Mouse (Mus musculus) brain, embryonic 18.5 days (tissue): ENCODE data around the gene Gm37240.

Experiments used
- DNase-seq: peaks from one replicate; pipeline ENCODE4 v3.0.0-alpha.2; 2012; ENCODE audit warnings: low read depth, low spot score

Gene Gm37240

GRCm38 (mm10) chr3:85635126-85635419 is 252.2 kb downstream of the Gm37240 start:
- no peak for DNase-seq

GRCm38 (mm10) chr3:85634389-85635125 is 252.8 kb downstream of the Gm37240 start:
- peak; percentile 30 for DNase-seq

- DNase-seq: no peak
Observed at GRCm38 (mm10) chr3:85633733-85634132, 253.6 kb downstream of the Gm37240 start.

GRCm38 (mm10) chr3:85629895-85630510 is 257.3 kb downstream of the Gm37240 start:
- DNase-seq: no peak

GRCm38 (mm10) chr3:85619751-85620150 is 267.6 kb downstream of the Gm37240 start:
- DNase-seq: no peak

GRCm38 (mm10) chr3:85619345-85619744 is 268.0 kb downstream of the Gm37240 start:
- no peak for DNase-seq

GRCm38 (mm10) chr3:85618885-85619284 is 268.4 kb downstream of the Gm37240 start:
- DNase-seq: no peak

GRCm38 (mm10) chr3:85616389-85616788 is 270.9 kb downstream of the Gm37240 start:
- DNase-seq: no peak

GRCm38 (mm10) chr3:85607753-85608152 is 279.6 kb downstream of the Gm37240 start:
- no peak for DNase-seq

GRCm38 (mm10) chr3:85606912-85607311 is 280.4 kb downstream of the Gm37240 start:
- no peak for DNase-seq

GRCm38 (mm10) chr3:85603811-85604210 is 283.5 kb downstream of the Gm37240 start:
- no peak for DNase-seq

GRCm38 (mm10) chr3:85601841-85602305 is 285.4 kb downstream of the Gm37240 start:
- DNase-seq: no peak

GRCm38 (mm10) chr3:85599526-85599925 is 287.8 kb downstream of the Gm37240 start:
- DNase-seq: no peak

- no peak for DNase-seq
Observed at GRCm38 (mm10) chr3:85594452-85594851, 292.9 kb downstream of the Gm37240 start.

GRCm38 (mm10) chr3:85592640-85593252 is 294.6 kb downstream of the Gm37240 start:
- no peak for DNase-seq

- DNase-seq: no peak
Observed at GRCm38 (mm10) chr3:85592067-85592466, 295.3 kb downstream of the Gm37240 start.

GRCm38 (mm10) chr3:85590090-85590754 is 297.1 kb downstream of the Gm37240 start:
- no peak for DNase-seq

GRCm38 (mm10) chr3:85588701-85589100 is 298.6 kb downstream of the Gm37240 start:
- DNase-seq: no peak

GRCm38 (mm10) chr3:85584966-85585365 is 302.4 kb downstream of the Gm37240 start:
- DNase-seq: no peak

GRCm38 (mm10) chr3:85583194-85583593 is 304.1 kb downstream of the Gm37240 start:
- DNase-seq: no peak

- no peak for DNase-seq
Observed at GRCm38 (mm10) chr3:85582726-85583125, 304.6 kb downstream of the Gm37240 start.
